ENCODE assay signal across 11 mouse cellular contexts in genomic region chr1:36321829-36322573, GRCm38 (mm10). TPM values are rescaled to one million over a fixed set of nuclear protein-coding genes. Genes with fewer than 3 reads are reported as not detected.
DNase-seq lines count a peak whose midpoint lies in the region; ATAC-seq and TF ChIP-seq lines count a peak whose summit lies in the region.
"Had no signal": no experiment of that assay in that cellular context is flagged by ENCODE, and none has a peak within 500 bp of the region (broad histone marks: within the 10 kb centered on the region; RNA-seq: fewer than 3 reads in every experiment).

No protein-coding gene starts in this region.

- TF ChIP-seq EP300 in stomach, postnatal 0 days (optimal IDR thresholded peaks at IDR 0.05), result no peak

- ATAC-seq in forebrain, postnatal 0 days, result 0 out of 2 replicates have a peak, but pooled peaks have one; percentile 17
- ATAC-seq in forebrain, embryonic 15.5 days (replicated peaks), result no peak
- ATAC-seq in midbrain, postnatal 0 days (ENCODE audit: low FRiP score), result no peak
- no peak for ATAC-seq in midbrain, embryonic 16.5 days
- peak; percentile 47 for ATAC-seq in stomach, postnatal 0 days (ENCODE audit: low FRiP score, low TSS enrichment)
- ATAC-seq in forebrain, embryonic 16.5 days, result no peak

- no peaks in the 10 kb centered on the region; the same call in 1 of the 2 replicates for H3K36me3 ChIP-seq in forebrain, postnatal 0 days (ENCODE audit: insufficient read depth)
- H3K36me3 ChIP-seq in forebrain, embryonic 15.5 days, result no peaks in the 10 kb centered on the region
- H3K36me3 ChIP-seq in midbrain, postnatal 0 days (ENCODE audit: insufficient read depth, low read length), result peaks cover 5% of the 10 kb centered on the region; the same call in 1 of the 2 replicates
- H3K36me3 ChIP-seq in midbrain, embryonic 16.5 days (ENCODE audit: control insufficient read depth, insufficient read depth, low read length), result no peaks in the 10 kb centered on the region
- H3K36me3 ChIP-seq in stomach, postnatal 0 days (ENCODE audit: control insufficient read depth, insufficient read depth, low read length), result no peaks in the 10 kb centered on the region; the same call in 1 of the 2 replicates
- no peaks in the 10 kb centered on the region for H3K36me3 ChIP-seq in forebrain, embryonic 16.5 days (ENCODE audit: control insufficient read depth, insufficient read depth)
- H3K36me3 ChIP-seq: liver, embryonic 13.5 days had no signal

- H3K4me3 ChIP-seq in forebrain, postnatal 0 days (ENCODE audit: low read depth, low read length), result no peak overlapping the region
- no peak overlapping the region for H3K4me3 ChIP-seq in forebrain, embryonic 15.5 days
- no peak overlapping the region for H3K4me3 ChIP-seq in midbrain, postnatal 0 days (ENCODE audit: low read depth, low read length)
- no peak overlapping the region for H3K4me3 ChIP-seq in midbrain, embryonic 16.5 days (ENCODE audit: low read depth, low read length)
- H3K4me3 ChIP-seq in cortical plate, adult 2 months (ENCODE audit: insufficient read depth, low read length), result no peak overlapping the region
- H3K4me3 ChIP-seq in stomach, postnatal 0 days (ENCODE audit: low read depth, low read length), result no peak overlapping the region
- no peak overlapping the region for H3K4me3 ChIP-seq in forebrain, embryonic 16.5 days (replicated peaks; ENCODE audit: low read length)
- H3K4me3 ChIP-seq: liver, embryonic 13.5 days had no signal

- H3K4me1 ChIP-seq in forebrain, postnatal 0 days (ENCODE audit: insufficient read depth), result no peaks in the 10 kb centered on the region
- 0 out of 2 replicates have a peak, but pooled peaks cover 4% of the 10 kb centered on the region for H3K4me1 ChIP-seq in forebrain, embryonic 15.5 days
- H3K4me1 ChIP-seq in midbrain, postnatal 0 days (ENCODE audit: insufficient read depth, low read length), result no peaks in the 10 kb centered on the region
- H3K4me1 ChIP-seq in midbrain, embryonic 16.5 days (ENCODE audit: control insufficient read depth, insufficient read depth, low read length), result no peaks in the 10 kb centered on the region
- no peaks in the 10 kb centered on the region for H3K4me1 ChIP-seq in cortical plate, adult 2 months (ENCODE audit: control insufficient read depth, insufficient read depth, low read length)
- no peaks in the 10 kb centered on the region for H3K4me1 ChIP-seq in stomach, postnatal 0 days (replicated peaks; ENCODE audit: control insufficient read depth, insufficient read depth)
- H3K4me1 ChIP-seq in forebrain, embryonic 16.5 days (replicated peaks; ENCODE audit: control insufficient read depth, insufficient read depth, low read length), result no peaks in the 10 kb centered on the region
- H3K4me1 ChIP-seq: liver, embryonic 13.5 days had no signal

- intact Hi-C loops in gastrocnemius, postnatal 36 days (cut with DNase I), result loop anchor here (5.0 kb wide), 1 partner anchor 175 kb away; no protein-coding TSS in a partner anchor

- 76% methylated on average over 11 of the region's 11 CpGs for WGBS in forebrain, postnatal 0 days
- 79% methylated on average over 11 of the region's 11 CpGs for WGBS in forebrain, embryonic 15.5 days
- WGBS in midbrain, postnatal 0 days, result 78% methylated on average over 11 of the region's 11 CpGs
- WGBS in midbrain, embryonic 16.5 days, result 77% methylated on average over 11 of the region's 11 CpGs
- 60% methylated on average over 11 of the region's 11 CpGs for WGBS in stomach, postnatal 0 days
- 72% methylated on average over 11 of the region's 11 CpGs for WGBS in forebrain, embryonic 16.5 days

- peak; percentile 20 for TF ChIP-seq CTCF in forebrain, postnatal 0 days (IDR thresholded peaks at IDR 0.05; ENCODE audit: low read depth)
- peak; percentile 51 for TF ChIP-seq CTCF in midbrain, postnatal 0 days (IDR thresholded peaks at IDR 0.05)
- peak; percentile 47 for TF ChIP-seq CTCF in cortical plate, adult 2 months (IDR thresholded peaks at IDR 0.05; ENCODE audit: extremely low read depth, insufficient read depth, low read length)
- TF ChIP-seq CTCF in stomach, postnatal 0 days (IDR thresholded peaks at IDR 0.05; ENCODE audit: low read depth), result peak; percentile 65

- no peaks in the 10 kb centered on the region for H3K9me3 ChIP-seq in forebrain, postnatal 0 days (ENCODE audit: low read length)
- H3K9me3 ChIP-seq in forebrain, embryonic 15.5 days, result no peaks in the 10 kb centered on the region
- no peaks in the 10 kb centered on the region for H3K9me3 ChIP-seq in midbrain, postnatal 0 days (ENCODE audit: low read length)
- H3K9me3 ChIP-seq in midbrain, embryonic 16.5 days (replicated peaks; ENCODE audit: control insufficient read depth, low read length, poor library complexity, severe bottlenecking), result no peaks in the 10 kb centered on the region
- H3K9me3 ChIP-seq in stomach, postnatal 0 days (ENCODE audit: control insufficient read depth, low read length), result no peaks in the 10 kb centered on the region
- no peaks in the 10 kb centered on the region for H3K9me3 ChIP-seq in forebrain, embryonic 16.5 days (ENCODE audit: control insufficient read depth, low read length)
- H3K9me3 ChIP-seq: liver, embryonic 13.5 days had no signal

- no peaks in the 10 kb centered on the region for H3K27me3 ChIP-seq in forebrain, postnatal 0 days (ENCODE audit: insufficient read depth, low read length)
- H3K27me3 ChIP-seq in forebrain, embryonic 15.5 days, result no peaks in the 10 kb centered on the region
- H3K27me3 ChIP-seq in midbrain, postnatal 0 days (ENCODE audit: insufficient read depth, low read length), result no peaks in the 10 kb centered on the region
- H3K27me3 ChIP-seq in midbrain, embryonic 16.5 days (ENCODE audit: control insufficient read depth, insufficient read depth, low read depth, low read length), result no peaks in the 10 kb centered on the region
- no peaks in the 10 kb centered on the region for H3K27me3 ChIP-seq in stomach, postnatal 0 days (ENCODE audit: control insufficient read depth, insufficient read depth, low read length)
- no peaks in the 10 kb centered on the region for H3K27me3 ChIP-seq in forebrain, embryonic 16.5 days (replicated peaks; ENCODE audit: control insufficient read depth, insufficient read depth, low read length)
- H3K27me3 ChIP-seq: liver, embryonic 13.5 days had no signal

- H3K27ac ChIP-seq in forebrain, postnatal 0 days (ENCODE audit: low read depth, low read length), result no peak overlapping the region
- no peak overlapping the region for H3K27ac ChIP-seq in forebrain, embryonic 15.5 days (replicated peaks)
- no peak overlapping the region for H3K27ac ChIP-seq in midbrain, postnatal 0 days (ENCODE audit: low read depth, low read length)
- H3K27ac ChIP-seq in midbrain, embryonic 16.5 days (ENCODE audit: low read length), result no peak overlapping the region
- no peak overlapping the region for H3K27ac ChIP-seq in cortical plate, adult 2 months (ENCODE audit: insufficient read depth, low read length)
- H3K27ac ChIP-seq in stomach, postnatal 0 days (replicated peaks), result no peak overlapping the region
- no peak overlapping the region for H3K27ac ChIP-seq in forebrain, embryonic 16.5 days (ENCODE audit: low read length)
- H3K27ac ChIP-seq: liver, embryonic 13.5 days had no signal

- H3K9ac ChIP-seq in forebrain, postnatal 0 days, result no peak overlapping the region
- no peak overlapping the region for H3K9ac ChIP-seq in forebrain, embryonic 15.5 days (replicated peaks)
- no peak overlapping the region for H3K9ac ChIP-seq in midbrain, postnatal 0 days (replicated peaks; ENCODE audit: low read length, poor library complexity, severe bottlenecking)
- no peak overlapping the region for H3K9ac ChIP-seq in midbrain, embryonic 16.5 days (ENCODE audit: low read depth, low read length)
- no peak overlapping the region for H3K9ac ChIP-seq in stomach, postnatal 0 days (ENCODE audit: low read length)
- H3K9ac ChIP-seq in forebrain, embryonic 16.5 days (replicated peaks; ENCODE audit: low read depth, low read length), result no peak overlapping the region
- H3K9ac ChIP-seq: liver, embryonic 13.5 days had no signal

- no peak for DNase-seq in forebrain, postnatal 0 days
- DNase-seq in midbrain, postnatal 0 days (ENCODE audit: low spot score), result no peak
- peak; percentile 39 for DNase-seq in stomach, postnatal 0 days (ENCODE audit: low spot score)
- DNase-seq in gastrocnemius, postnatal 36 days, result no peak
- DNase-seq: liver, embryonic 13.5 days had no signal

- no peak overlapping the region for H3K4me2 ChIP-seq in forebrain, postnatal 0 days (ENCODE audit: low read depth)
- H3K4me2 ChIP-seq in forebrain, embryonic 15.5 days (replicated peaks), result no peak overlapping the region
- no peak overlapping the region for H3K4me2 ChIP-seq in midbrain, postnatal 0 days (ENCODE audit: low read depth, low read length, poor library complexity, severe bottlenecking)
- no peak overlapping the region for H3K4me2 ChIP-seq in midbrain, embryonic 16.5 days (ENCODE audit: low read length)
- no peak overlapping the region for H3K4me2 ChIP-seq in stomach, postnatal 0 days (replicated peaks; ENCODE audit: low read depth)
- no peak overlapping the region for H3K4me2 ChIP-seq in forebrain, embryonic 16.5 days (ENCODE audit: low read length)
- H3K4me2 ChIP-seq: heart, embryonic 11.5 days; liver, embryonic 13.5 days had no signal

- TF ChIP-seq POLR2A in cortical plate, adult 2 months (IDR thresholded peaks at IDR 0.05; ENCODE audit: extremely low read depth, insufficient read depth, low read length), result no peak

RNA-seq across cellular contexts. Expression of gene Arid5a, which starts 14.5 kb away (rescaled TPM):
- 3.9 and 9.8 TPM in 2 replicates for total RNA-seq in forebrain, postnatal 0 days (2014; rRNA removed)
- 2.2 and 3.4 TPM in 2 replicates for polyA plus RNA-seq in forebrain, postnatal 0 days (2015; fragmentation: Nextera tagmentation; extraction: Ambion mirVana)
- 3.2 and 3.6 TPM in 2 replicates for polyA plus RNA-seq in forebrain, embryonic 15.5 days (2015; fragmentation: Nextera tagmentation; extraction: Ambion mirVana)
- total RNA-seq in midbrain, postnatal 0 days (2014; rRNA removed), result 3.9 and 5.4 TPM in 2 replicates
- 3.1 and 3.4 TPM in 2 replicates for polyA plus RNA-seq in midbrain, postnatal 0 days (2015; fragmentation: Nextera tagmentation; extraction: Ambion mirVana)
- 2.8 and 3.6 TPM in 2 replicates for polyA plus RNA-seq in midbrain, embryonic 16.5 days (2015; fragmentation: Nextera tagmentation; extraction: Ambion mirVana)
- 9.5 and 11.3 TPM in 2 replicates for polyA plus RNA-seq in cortical plate, adult 2 months (2012; rRNA removed)
- polyA plus RNA-seq in stomach, postnatal 0 days (2015; fragmentation: Nextera tagmentation; extraction: Ambion mirVana), result 4.0 and 4.1 TPM in 2 replicates
- total RNA-seq in gastrocnemius, postnatal 36 days (2021), result 10 to 100 TPM; 10.7 to 11.8 TPM
- polyA plus RNA-seq in forebrain, embryonic 16.5 days (2015; fragmentation: Nextera tagmentation; extraction: Ambion mirVana), result 3.8 and 4.7 TPM in 2 replicates

RNA-seq across cellular contexts. Expression of gene Kansl3, which starts 47.0 kb away (rescaled TPM):
- 43.9 and 53.6 TPM in 2 replicates for total RNA-seq in forebrain, postnatal 0 days (2014; rRNA removed)
- 18.6 and 27.8 TPM in 2 replicates for polyA plus RNA-seq in forebrain, postnatal 0 days (2015; fragmentation: Nextera tagmentation; extraction: Ambion mirVana)
- 34.4 and 37.2 TPM in 2 replicates for polyA plus RNA-seq in forebrain, embryonic 15.5 days (2015; fragmentation: Nextera tagmentation; extraction: Ambion mirVana)
- 62.3 and 67.5 TPM in 2 replicates for total RNA-seq in midbrain, postnatal 0 days (2014; rRNA removed)
- 31.4 and 35.6 TPM in 2 replicates for polyA plus RNA-seq in midbrain, postnatal 0 days (2015; fragmentation: Nextera tagmentation; extraction: Ambion mirVana)
- 41.5 and 46.0 TPM in 2 replicates for polyA plus RNA-seq in midbrain, embryonic 16.5 days (2015; fragmentation: Nextera tagmentation; extraction: Ambion mirVana)
- polyA plus RNA-seq in cortical plate, adult 2 months (2012; rRNA removed), result 63.6 and 65.8 TPM in 2 replicates
- 16.2 and 18.0 TPM in 2 replicates for polyA plus RNA-seq in stomach, postnatal 0 days (2015; fragmentation: Nextera tagmentation; extraction: Ambion mirVana)
- 10 to 100 TPM; 36.1 to 39.1 TPM for total RNA-seq in gastrocnemius, postnatal 36 days (2021)
- polyA plus RNA-seq in forebrain, embryonic 16.5 days (2015; fragmentation: Nextera tagmentation; extraction: Ambion mirVana), result 36.1 and 43.0 TPM in 2 replicates

RNA-seq across cellular contexts. Expression of gene Neurl3, which starts 47.5 kb away (rescaled TPM):
- total RNA-seq in forebrain, postnatal 0 days (2014; rRNA removed), result 0.43 and 0.54 TPM in 2 replicates
- polyA plus RNA-seq in forebrain, postnatal 0 days (2015; fragmentation: Nextera tagmentation; extraction: Ambion mirVana), result 0.53 and 0.85 TPM in 2 replicates
- polyA plus RNA-seq in forebrain, embryonic 15.5 days (2015; fragmentation: Nextera tagmentation; extraction: Ambion mirVana), result 0.53 and 0.59 TPM in 2 replicates
- 0.66 and 1.0 TPM in 2 replicates for total RNA-seq in midbrain, postnatal 0 days (2014; rRNA removed)
- 2.3 and 2.4 TPM in 2 replicates for polyA plus RNA-seq in midbrain, postnatal 0 days (2015; fragmentation: Nextera tagmentation; extraction: Ambion mirVana)
- polyA plus RNA-seq in midbrain, embryonic 16.5 days (2015; fragmentation: Nextera tagmentation; extraction: Ambion mirVana), result 1.2 and 1.5 TPM in 2 replicates
- 0.94 and 1.1 TPM in 2 replicates for polyA plus RNA-seq in cortical plate, adult 2 months (2012; rRNA removed)
- 24.4 TPM in 2 replicates for polyA plus RNA-seq in stomach, postnatal 0 days (2015; fragmentation: Nextera tagmentation; extraction: Ambion mirVana)
- total RNA-seq in gastrocnemius, postnatal 36 days (2021), result under 1 TPM; 0.31 to 0.72 TPM
- 0.41 and 0.47 TPM in 2 replicates for polyA plus RNA-seq in forebrain, embryonic 16.5 days (2015; fragmentation: Nextera tagmentation; extraction: Ambion mirVana)

RNA-seq across cellular contexts. Expression of gene Fer1l5, which starts 50.1 kb away (rescaled TPM):
- total RNA-seq in forebrain, postnatal 0 days (2014; rRNA removed), result 0.15 TPM in 1 of 2 replicates, not detected in the other
- 1.0 and 1.2 TPM in 2 replicates for polyA plus RNA-seq in forebrain, postnatal 0 days (2015; fragmentation: Nextera tagmentation; extraction: Ambion mirVana)
- 2.0 TPM in 2 replicates for polyA plus RNA-seq in forebrain, embryonic 15.5 days (2015; fragmentation: Nextera tagmentation; extraction: Ambion mirVana)
- not detected in 2 replicates for total RNA-seq in midbrain, postnatal 0 days (2014; rRNA removed)
- 1.0 and 1.3 TPM in 2 replicates for polyA plus RNA-seq in midbrain, postnatal 0 days (2015; fragmentation: Nextera tagmentation; extraction: Ambion mirVana)
- polyA plus RNA-seq in midbrain, embryonic 16.5 days (2015; fragmentation: Nextera tagmentation; extraction: Ambion mirVana), result 2.9 TPM in 2 replicates
- polyA plus RNA-seq in cortical plate, adult 2 months (2012; rRNA removed), result 0.02 TPM in 1 of 2 replicates, not detected in the other
- 0.13 and 0.21 TPM in 2 replicates for polyA plus RNA-seq in stomach, postnatal 0 days (2015; fragmentation: Nextera tagmentation; extraction: Ambion mirVana)
- not detected for total RNA-seq in gastrocnemius, postnatal 36 days (2021)
- 2.0 and 3.2 TPM in 2 replicates for polyA plus RNA-seq in forebrain, embryonic 16.5 days (2015; fragmentation: Nextera tagmentation; extraction: Ambion mirVana)
- polyA plus RNA-seq: large intestine, adult 2 months had no signal

Comparison
In these comparisons a context has a peak if more than half of its experiments do, and no peak if none do; other contexts are left out.
1. ATAC-seq: peak in forebrain, postnatal 0 days (single experiment) and stomach, postnatal 0 days (single experiment); none in forebrain, embryonic 15.5 days (single experiment), midbrain, postnatal 0 days (single experiment), midbrain, embryonic 16.5 days (single experiment) and forebrain, embryonic 16.5 days (single experiment).
2. Peak in every context shown above with its lines, with median percentiles within 50 percentile points of each other: CTCF ChIP-seq.